Mouse (Mus musculus): ENCODE data around the gene Ulk2.
A peak's percentile ranks its signal among the peaks of the same experiment; 100 is the strongest.
"Not testable (repeated sequence)": the region's sequence is repeated elsewhere in the genome, so short reads cannot be mapped to it uniquely, and the experiment has no call there.

The Ulk2 gene

GRCm38 (mm10) chr11:61854988-61855411 lies at the start of gene Ulk2:
TSS of gene Ulk2 (minus strand) at chr11:61855073.
- DNase-seq, result peak; percentile 89

DNA sequence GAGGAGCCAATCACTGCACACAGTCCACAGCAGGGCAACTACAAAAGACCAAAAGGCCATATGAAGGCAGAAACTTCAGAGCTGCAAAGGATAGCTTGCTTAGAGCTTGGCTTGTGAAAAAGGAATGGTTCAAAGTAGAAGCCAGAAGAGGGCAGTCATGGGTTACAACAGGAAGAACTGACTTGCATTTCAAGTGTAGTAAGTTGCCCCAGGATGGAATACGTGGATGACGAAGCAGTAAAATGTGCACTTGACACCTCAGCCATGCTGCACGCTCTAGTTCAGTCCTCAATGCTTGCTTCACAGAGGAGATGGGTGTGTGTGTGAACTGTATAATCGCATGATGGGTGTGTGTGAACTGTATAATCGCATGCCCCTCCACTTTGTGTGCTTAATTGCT lies 27.3 kb upstream of the Ulk2 start:
- DNase-seq, result peak; percentile 25

DNA sequence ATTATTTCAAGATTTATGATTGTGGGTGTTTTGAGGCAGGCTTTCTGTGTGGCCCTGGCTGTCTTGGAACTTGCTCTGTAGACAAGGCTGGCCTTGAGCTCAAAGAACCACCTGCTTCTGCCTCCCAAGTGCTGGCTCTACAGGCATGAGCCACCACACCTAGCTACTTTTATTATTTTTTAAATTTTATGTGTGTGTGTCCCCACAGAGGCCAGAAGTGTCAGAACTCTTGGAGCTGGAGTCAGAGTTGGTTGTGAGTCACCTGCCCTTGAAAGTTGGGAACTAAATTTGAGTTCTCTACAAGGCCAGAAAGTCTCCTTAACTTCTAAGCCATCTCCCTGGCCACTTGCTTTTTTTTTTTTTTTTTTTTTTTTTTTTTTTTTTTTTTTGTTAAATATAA lies 25.0 kb upstream of the Ulk2 start:
- DNase-seq, result no peak

DNA sequence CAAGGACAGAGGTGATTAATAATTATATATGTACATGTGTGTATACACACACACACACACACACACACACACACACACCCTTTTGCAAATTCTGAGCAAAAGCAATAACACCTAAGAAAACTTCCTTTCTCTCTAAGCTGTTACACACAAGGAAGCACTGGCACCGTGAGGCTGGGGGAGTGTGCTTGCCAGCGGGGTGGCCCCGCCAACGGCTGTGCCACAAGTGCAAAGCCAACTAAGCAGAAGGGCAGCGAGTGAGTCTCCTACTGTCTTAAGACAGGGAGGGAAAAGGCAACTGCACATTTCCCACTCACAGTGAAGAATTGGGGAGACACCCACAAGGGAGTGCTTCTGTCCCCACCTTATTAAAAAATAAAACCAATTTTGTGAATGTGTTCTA lies 17.0 kb upstream of the Ulk2 start:
- no peak for DNase-seq

DNA sequence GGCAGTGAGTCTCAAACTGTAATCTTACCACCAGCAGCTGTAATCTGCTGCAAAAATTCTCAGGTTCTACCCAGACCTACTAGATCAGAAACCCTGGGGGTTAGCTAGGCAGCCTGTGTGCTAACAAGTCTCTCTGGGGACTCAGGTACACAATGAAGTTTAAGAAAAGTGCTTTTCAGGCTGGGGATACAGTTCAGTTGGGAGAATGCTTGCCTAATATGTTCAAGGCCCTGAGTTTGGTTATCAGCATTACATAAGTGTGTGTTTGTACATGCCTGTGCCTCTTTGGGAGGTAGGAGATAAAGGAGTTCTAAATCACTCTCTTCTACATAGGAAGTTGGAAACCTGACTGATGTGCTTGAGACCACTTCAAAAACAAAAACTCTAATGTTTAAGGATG lies 12.0 kb upstream of the Ulk2 start:
- DNase-seq, result no peak

- no peak for DNase-seq
Measured at GRCm38 (mm10) chr11:61861781-61862547, 7.1 kb upstream of the Ulk2 start.

DNA sequence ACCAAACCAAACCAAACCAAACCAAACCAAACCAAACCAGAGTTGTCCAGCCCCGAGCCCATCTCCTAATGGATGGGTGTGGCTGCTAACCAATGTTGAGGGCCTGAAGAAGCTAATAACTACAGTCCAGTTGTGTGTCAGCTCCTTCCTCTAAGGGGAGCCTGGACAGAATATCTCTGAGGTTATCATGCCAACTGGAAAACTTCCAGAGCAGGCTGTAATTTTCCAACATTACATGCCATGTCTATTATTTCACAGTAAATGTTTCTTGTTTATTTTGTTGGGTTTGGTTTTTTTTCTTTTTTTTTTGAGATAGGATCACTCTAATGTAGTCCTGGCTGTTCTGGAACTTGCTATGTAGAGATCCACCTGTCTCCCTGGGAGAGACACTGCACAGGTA lies 4.4 kb upstream of the Ulk2 start:
- no peak for DNase-seq

GRCm38 (mm10) chr11:61855539-61855938 lies 666 bp upstream of the Ulk2 start:
- no peak for DNase-seq

- peak; percentile 80 for DNase-seq
Measured at GRCm38 (mm10) chr11:61854211-61854987, 474 bp downstream of the Ulk2 start.

GRCm38 (mm10) chr11:61853659-61854058 lies 1.2 kb downstream of the Ulk2 start:
- no peak for DNase-seq

DNA sequence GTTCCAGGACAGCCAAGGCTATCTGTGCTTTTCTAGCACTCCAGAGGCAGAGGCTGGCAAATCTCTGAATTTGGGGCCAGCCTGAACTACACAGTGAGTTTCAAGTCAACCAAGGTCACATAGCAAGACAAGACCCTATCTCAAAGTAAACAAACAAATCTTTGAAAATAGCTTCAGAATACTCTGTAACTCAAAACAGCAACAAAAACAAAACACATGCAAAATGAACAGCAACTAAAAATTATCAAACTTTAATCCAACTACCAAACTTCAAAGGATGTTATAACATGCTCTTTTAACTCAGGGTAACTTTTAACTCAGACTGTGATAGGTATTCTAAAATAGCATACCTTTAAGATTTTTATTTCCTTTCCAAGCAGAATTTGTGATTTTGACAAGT lies 2.0 kb downstream of the Ulk2 start:
- DNase-seq, result no peak

DNA sequence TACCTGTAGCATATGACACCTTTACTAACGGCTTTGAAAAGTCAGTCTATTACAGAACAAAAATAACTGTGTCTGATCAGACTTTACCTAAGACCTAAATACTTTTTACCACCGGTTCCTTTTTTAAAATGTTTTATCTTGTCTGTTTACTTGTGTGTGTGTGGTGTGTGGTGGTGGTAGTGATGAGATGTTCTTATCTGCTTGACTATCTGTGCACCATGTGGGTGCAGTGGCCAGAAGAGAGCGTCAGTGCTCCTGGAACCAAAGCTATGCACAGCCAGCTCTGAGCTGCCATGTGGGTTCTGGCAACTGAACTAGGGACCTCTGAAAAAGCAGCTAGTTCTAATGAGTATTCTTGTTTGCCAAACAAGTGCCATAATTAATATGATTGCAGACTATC lies 3.7 kb downstream of the Ulk2 start:
- peak; percentile 14 for DNase-seq

GRCm38 (mm10) chr11:61840663-61841062 lies 14.2 kb downstream of the Ulk2 start:
- DNase-seq, result not testable (repeated sequence)

DNA sequence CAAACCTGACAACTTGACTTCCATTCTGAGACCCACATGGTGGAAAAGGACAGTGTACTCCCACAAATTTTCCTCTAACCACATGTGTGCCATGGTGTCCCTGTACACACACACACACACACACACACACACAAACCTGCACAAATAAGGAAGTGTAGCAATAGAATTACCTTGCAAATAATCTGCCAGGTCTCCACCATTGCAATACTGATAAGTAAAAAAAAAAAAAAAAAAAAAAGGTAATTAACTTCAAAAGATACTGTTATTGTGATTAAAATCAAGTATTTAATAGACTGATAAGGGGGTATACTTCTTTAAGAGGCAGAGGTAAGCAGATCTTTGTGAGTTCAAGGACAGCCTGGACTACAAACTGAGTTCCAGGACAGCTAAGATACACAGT lies 14.9 kb downstream of the Ulk2 start:
- no peak for DNase-seq

DNA sequence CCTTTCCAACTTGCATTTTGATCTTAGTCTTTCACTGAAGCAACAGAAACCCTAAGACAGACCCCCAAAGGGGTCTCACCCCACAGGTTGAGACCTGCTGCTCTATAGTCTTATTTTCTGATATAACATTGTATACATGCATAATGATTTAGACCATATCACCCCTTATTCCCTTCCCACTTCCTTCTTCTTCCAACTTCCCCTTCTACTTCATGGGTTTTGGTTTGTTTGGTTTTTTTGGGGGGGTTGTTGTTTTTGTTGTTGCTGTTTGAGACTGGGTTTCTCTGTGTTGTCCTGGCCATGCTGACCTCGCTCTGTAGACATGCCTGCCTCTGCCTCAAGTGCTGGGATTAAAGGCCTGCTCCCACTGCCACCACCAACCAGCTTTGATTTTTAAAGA lies 15.7 kb downstream of the Ulk2 start:
- no peak for DNase-seq

GRCm38 (mm10) chr11:61809793-61810192 lies 45.1 kb downstream of the Ulk2 start:
- no peak for DNase-seq

GRCm38 (mm10) chr11:61808551-61809117 lies 46.2 kb downstream of the Ulk2 start:
- DNase-seq, result no peak

DNA sequence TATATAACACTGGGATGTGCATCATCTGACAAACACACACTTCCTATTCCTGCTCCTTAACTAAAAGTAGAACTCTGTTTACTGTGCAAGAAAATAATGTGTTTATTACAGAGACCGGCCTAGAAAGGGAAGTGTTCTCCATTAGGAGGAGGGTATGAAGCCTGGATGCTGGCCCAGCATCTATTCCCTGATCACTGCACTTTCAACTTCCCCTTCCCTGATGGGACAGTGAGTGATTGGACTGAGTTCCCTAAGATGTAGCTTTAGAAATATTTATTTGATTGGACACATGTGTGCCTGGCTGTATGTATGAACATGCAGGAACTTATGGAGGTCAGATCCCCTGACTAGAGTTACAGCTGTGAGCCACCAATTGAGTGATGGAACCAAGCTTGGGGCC lies 61.4 kb downstream of the Ulk2 start:
- no peak for DNase-seq

GRCm38 (mm10) chr11:61788550-61788949 lies 66.3 kb downstream of the Ulk2 start:
- DNase-seq, result no peak

- not testable (repeated sequence) for DNase-seq
Measured at GRCm38 (mm10) chr11:61782526-61782925, 72.3 kb downstream of the Ulk2 start.

DNA sequence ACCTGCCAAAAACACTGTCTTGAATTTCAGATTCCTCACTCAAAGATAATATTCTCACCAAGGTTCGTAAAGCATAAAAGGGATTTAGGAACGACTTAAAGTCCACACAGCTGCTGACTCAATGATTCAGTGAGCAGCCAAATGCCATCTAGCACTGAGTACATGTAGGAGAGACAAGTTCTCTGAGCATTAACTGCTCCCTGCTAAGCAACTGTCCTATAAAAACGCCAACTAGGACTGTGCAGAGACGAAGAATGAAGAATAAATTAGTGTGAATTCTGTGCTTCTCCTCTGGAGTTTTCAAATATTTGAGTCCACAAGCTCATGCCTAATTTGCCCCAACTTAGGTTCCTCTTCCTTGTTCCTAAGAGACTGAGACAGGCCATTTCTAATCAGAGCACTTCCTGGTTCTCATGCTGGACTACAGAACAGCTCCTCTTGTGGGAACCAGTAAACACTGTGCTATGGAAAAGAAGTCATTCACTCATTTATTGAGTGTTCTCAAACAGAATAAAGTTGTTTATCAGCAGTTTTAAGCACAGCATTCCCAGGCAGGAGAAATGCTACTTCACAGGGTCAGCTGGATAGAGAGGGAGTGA lies 80.2 kb downstream of the Ulk2 start:
- DNase-seq, result no peak

DNA sequence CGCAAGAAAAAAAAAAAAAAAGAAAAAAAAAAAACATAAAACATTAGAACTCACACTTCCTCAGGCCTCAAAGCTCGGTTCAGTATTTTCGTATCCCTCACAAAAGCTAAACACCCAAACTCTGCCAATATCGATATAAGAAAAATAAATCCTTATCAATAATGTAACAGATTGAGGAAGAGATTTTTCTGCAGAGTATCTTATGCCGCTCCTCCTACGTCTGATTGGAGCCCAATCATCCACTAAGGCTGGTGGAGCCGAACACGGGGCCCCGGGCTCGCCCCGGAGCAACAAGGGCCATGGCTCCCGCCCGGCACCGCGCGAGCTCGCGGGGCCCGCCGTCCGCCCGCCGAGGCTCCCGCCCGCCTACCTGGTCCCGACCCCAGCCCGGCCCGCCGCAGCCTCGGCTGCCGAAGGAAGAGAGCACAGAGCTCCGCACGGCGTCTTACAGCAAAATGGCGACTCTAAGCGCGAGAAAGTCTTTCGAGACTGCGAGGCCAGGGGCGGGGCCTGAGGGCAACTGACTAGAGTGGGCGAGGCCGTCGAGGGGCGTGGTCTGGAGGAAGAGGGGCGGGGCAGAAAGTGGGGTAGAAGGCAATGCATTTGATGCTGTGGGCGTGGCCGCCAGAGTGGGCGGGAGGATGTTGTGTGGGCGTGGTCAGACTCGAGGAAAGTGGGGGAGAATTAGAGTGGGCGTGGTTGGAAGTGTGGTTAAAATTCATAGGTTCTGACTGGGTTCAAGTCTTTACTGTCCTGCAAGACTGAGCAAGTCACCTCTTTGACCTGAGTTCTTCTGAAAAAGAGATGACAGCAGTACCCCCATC lies 93.1 kb downstream of the Ulk2 start, which contains the start of gene Prpsap2:
Gene Prpsap2, minus strand, starts transcription at position 505 of the 824 bp plus-strand sequence.
- peak; percentile 100 for DNase-seq

DNA sequence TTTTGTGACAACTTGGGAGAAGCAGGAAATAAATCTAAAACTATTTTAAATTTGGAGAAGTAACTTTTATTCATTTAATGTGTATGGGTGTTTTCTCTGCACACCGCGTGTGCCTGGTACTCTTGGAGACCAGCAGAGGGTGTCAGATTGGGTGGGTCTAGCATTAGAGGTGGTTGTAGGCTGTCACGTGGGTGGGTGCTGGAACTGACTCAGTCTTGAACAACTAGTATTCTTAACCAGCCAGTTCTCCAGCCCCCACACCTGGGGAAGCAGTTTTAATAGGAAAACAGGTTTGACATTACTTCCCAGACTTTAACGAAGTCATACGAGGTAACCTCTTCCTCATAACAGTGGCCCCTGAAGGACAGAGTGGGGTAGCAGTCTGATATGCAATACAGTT lies 94.4 kb downstream of the Ulk2 start:
- DNase-seq, result peak; percentile 14
